Mouse (Mus musculus) forebrain, embryonic 16.5 days (tissue): Measurements from ENCODE around the gene Rpap2. TPM values are rescaled to one million over a fixed set of nuclear protein-coding genes. Genes with fewer than 3 reads are reported as not detected.

ENCODE experiments used
- ATAC-seq: fragments of 200-750 bp; cut with Nextera tagmentation; 2 replicates; pipeline ENCODE4 v1.8.0; 2017; ENCODE audit warnings: mild to moderate bottlenecking, moderate library complexity
- H3K27ac ChIP-seq: fragments of 300-500 bp; sonication (generic); 2 replicates; pipeline ENCODE4 v1.5.1; 2014; ENCODE audit warnings: low read length, control low read depth
- H3K27me3 ChIP-seq: fragments of 300-500 bp; sonication (generic); replicated peaks from 2 replicates; pipeline ENCODE4 v1.6.1; 2014; ENCODE audit warnings: low read length; ENCODE audit not compliant: control insufficient read depth, insufficient read depth
- H3K36me3 ChIP-seq: fragments of 300-500 bp; sonication (generic); 2 replicates; pipeline ENCODE4 v1.6.1; 2014; ENCODE audit not compliant: control insufficient read depth, insufficient read depth
- H3K4me1 ChIP-seq: fragments of 300-500 bp; sonication (generic); replicated peaks from 2 replicates; pipeline ENCODE4 v1.6.1; 2014; ENCODE audit warnings: low read length; ENCODE audit not compliant: control insufficient read depth, insufficient read depth
- H3K4me2 ChIP-seq: fragments of 300-500 bp; sonication (generic); 2 replicates; pipeline ENCODE4 v1.6.1; 2014; ENCODE audit warnings: mild to moderate bottlenecking, low read length, control low read depth
- H3K4me3 ChIP-seq: fragments of 300-500 bp; sonication (generic); replicated peaks from 2 replicates; pipeline ENCODE4 v1.5.1; 2014; ENCODE audit warnings: mild to moderate bottlenecking, low read length, control low read depth
- H3K9ac ChIP-seq: fragments of 300-500 bp; sonication (generic); replicated peaks from 2 replicates; pipeline ENCODE4 v1.6.1; 2014; ENCODE audit warnings: low read depth, low read length, control low read depth
- H3K9me3 ChIP-seq: fragments of 300-500 bp; sonication (generic); 2 replicates; pipeline ENCODE4 v1.6.1; 2016; ENCODE audit warnings: low read length; ENCODE audit not compliant: control insufficient read depth
- WGBS: fragments of 180-500 bp; shearing (Covaris S2); extraction: QIAGEN DNeasy Blood & Tissue Kit; methylation state at CpG from one replicate; pipeline ENCODE4 v1.1.7; 2014; 5-methylcytosine and 5-hydroxymethylcytosine counted together
- polyA plus RNA-seq: library from polyadenylated mRNA; unstranded; fragments of >200 nt; fragmentation: Nextera tagmentation; extraction: Ambion mirVana; gene quantifications from 2 replicates; pipeline ENCODE4 v1.2.1, GENCODE M21; 2015

Gene Rpap2
- polyA plus RNA-seq, 1 experiment from 2014 or later, result 22.2 TPM

GRCm38 (mm10) chr5:107652055-107652660, 55.0 kb downstream of the Rpap2 start:
- Histone ChIP-seq H3K36me3 (no peaks in the 10 kb centered on the region), H3K9me3 (no peaks in the 10 kb centered on the region), H3K27ac (no peak overlapping the region), H3K9ac (no peak overlapping the region), H3K4me1 (no peaks in the 10 kb centered on the region), H3K27me3 (no peaks in the 10 kb centered on the region), H3K4me3 (no peak overlapping the region), H3K4me2 (no peak overlapping the region)
- WGBS, result 88% methylated on average over 4 of the region's 4 CpGs
- no peak for ATAC-seq

- 72% methylated on average over 5 of the region's 5 CpGs for WGBS
Observed at GRCm38 (mm10) chr5:107678392-107678791, 81.2 kb downstream of the Rpap2 start.

GRCm38 (mm10) chr5:107681300-107681699, 84.1 kb downstream of the Rpap2 start:
- ATAC-seq, result no peak
- WGBS, result 78% methylated on average over 5 of the region's 5 CpGs

More at GRCm38 (mm10) chr5:107678392-107678791, 81.2 kb downstream of the Rpap2 start:
- no peak for ATAC-seq
- no peaks in the 10 kb centered on the region for H3K9me3 ChIP-seq
- H3K4me1 ChIP-seq, result no peaks in the 10 kb centered on the region
- H3K9ac ChIP-seq, result no peak overlapping the region
- H3K4me2 ChIP-seq, result no peak overlapping the region
- no peak overlapping the region for H3K4me3 ChIP-seq
- no peaks in the 10 kb centered on the region for H3K27me3 ChIP-seq
- H3K27ac ChIP-seq, result no peak overlapping the region
- H3K36me3 ChIP-seq, result no peaks in the 10 kb centered on the region

GRCm38 (mm10) chr5:107684380-107684779, 87.2 kb downstream of the Rpap2 start:
- H3K4me2 ChIP-seq, result no peak overlapping the region
- no peak overlapping the region for H3K9ac ChIP-seq
- no peaks in the 10 kb centered on the region for H3K36me3 ChIP-seq
- no peak overlapping the region for H3K4me3 ChIP-seq
- H3K27ac ChIP-seq, result no peak overlapping the region
- H3K9me3 ChIP-seq, result no peaks in the 10 kb centered on the region
- WGBS, result 87% methylated on average over 2 of the region's 2 CpGs
- no peak for ATAC-seq
- H3K4me1 ChIP-seq, result peaks cover 10% of the 10 kb centered on the region
- peaks cover 3% of the 10 kb centered on the region for H3K27me3 ChIP-seq

More at GRCm38 (mm10) chr5:107681300-107681699, 84.1 kb downstream of the Rpap2 start:
- no peaks in the 10 kb centered on the region for H3K27me3 ChIP-seq
- H3K9me3 ChIP-seq, result no peaks in the 10 kb centered on the region
- no peak overlapping the region for H3K4me3 ChIP-seq
- H3K27ac ChIP-seq, result no peak overlapping the region
- no peak overlapping the region for H3K4me2 ChIP-seq
- no peaks in the 10 kb centered on the region for H3K36me3 ChIP-seq
- H3K4me1 ChIP-seq, result no peaks in the 10 kb centered on the region
- H3K9ac ChIP-seq, result no peak overlapping the region

GRCm38 (mm10) chr5:107687161-107687560, 90.0 kb downstream of the Rpap2 start:
- Histone ChIP-seq H3K4me2 (no peak overlapping the region), H3K9ac (no peak overlapping the region), H3K27ac (no peak overlapping the region), H3K27me3 (peaks cover 5% of the 10 kb centered on the region), H3K36me3 (no peaks in the 10 kb centered on the region), H3K4me1 (peaks cover 10% of the 10 kb centered on the region), H3K9me3 (no peaks in the 10 kb centered on the region), H3K4me3 (no peak overlapping the region)
- 93% methylated on average over 5 of the region's 5 CpGs for WGBS
- ATAC-seq, result no peak

- no peaks in the 10 kb centered on the region for H3K9me3 ChIP-seq
- peak overlapping the region; percentile 79 for H3K4me2 ChIP-seq
- H3K4me3 ChIP-seq, result peak overlapping the region; percentile 65
- whole genome bisulfite sequencing, result 15% methylated on average over 46 of the region's 46 CpGs
- H3K9ac ChIP-seq, result peak overlapping the region; percentile 59
- peak overlapping the region; percentile 50 for H3K27ac ChIP-seq
- H3K36me3 ChIP-seq, result no peaks in the 10 kb centered on the region
- ATAC-seq, result peak; percentile 95
- peaks cover 5% of the 10 kb centered on the region for H3K27me3 ChIP-seq
- H3K4me1 ChIP-seq, result peaks cover 10% of the 10 kb centered on the region
Observed at GRCm38 (mm10) chr5:107687592-107688498, 90.7 kb downstream of the Rpap2 start.

- Histone ChIP-seq H3K4me2 (peak overlapping the region; percentile 79), H3K9ac (peak overlapping the region; percentile 59), H3K4me3 (peak overlapping the region; percentile 65), H3K27ac (peak overlapping the region; percentile 50), H3K36me3 (no peaks in the 10 kb centered on the region), H3K4me1 (peaks cover 10% of the 10 kb centered on the region), H3K9me3 (no peaks in the 10 kb centered on the region), H3K27me3 (peaks cover 5% of the 10 kb centered on the region)
- WGBS, result 20% methylated on average over 9 of the region's 9 CpGs
- peak; percentile 52; the same call in 1 of the 2 replicates for ATAC-seq
Observed at GRCm38 (mm10) chr5:107688499-107688866, 91.3 kb downstream of the Rpap2 start.

- ATAC-seq, result no peak
- no peaks in the 10 kb centered on the region for H3K4me1 ChIP-seq
Observed at GRCm38 (mm10) chr5:107695019-107695418, 97.8 kb downstream of the Rpap2 start.

GRCm38 (mm10) chr5:107698888-107699287, 101.7 kb downstream of the Rpap2 start:
- H3K9ac ChIP-seq, result no peak overlapping the region
- 80% methylated on average over 8 of the region's 8 CpGs for WGBS
- H3K27me3 ChIP-seq, result no peaks in the 10 kb centered on the region
- H3K4me1 ChIP-seq, result no peaks in the 10 kb centered on the region
- no peaks in the 10 kb centered on the region for H3K9me3 ChIP-seq
- ATAC-seq, result no peak
- H3K27ac ChIP-seq, result no peak overlapping the region
- H3K4me3 ChIP-seq, result no peak overlapping the region
- no peak overlapping the region for H3K4me2 ChIP-seq
- H3K36me3 ChIP-seq, result no peaks in the 10 kb centered on the region

More at GRCm38 (mm10) chr5:107695019-107695418, 97.8 kb downstream of the Rpap2 start:
- H3K4me3 ChIP-seq, result no peak overlapping the region
- H3K27me3 ChIP-seq, result no peaks in the 10 kb centered on the region
- H3K9ac ChIP-seq, result no peak overlapping the region
- no peak overlapping the region for H3K27ac ChIP-seq
- no peak overlapping the region for H3K4me2 ChIP-seq
- no peaks in the 10 kb centered on the region for H3K36me3 ChIP-seq
- H3K9me3 ChIP-seq, result no peaks in the 10 kb centered on the region
- WGBS, result 90% methylated on average over 3 of the region's 3 CpGs
